Mouse (Mus musculus) cerebellum, adult 2 months (tissue): ENCODE measurements at regions not wholly inside any gene's neighbourhood (a gene's known extent, or its start where the extent isn't known, plus 50 kb on each side); places are given as distances from the start of the nearest gene placed in this dataset.

Experiments used
- CTCF ChIP-seq: fragments of 200-500 bp; IDR thresholded peaks from 2 replicates; pipeline ENCODE4 v1.5.1; 2011; ENCODE audit warnings: low read depth, mild to moderate bottlenecking, control low read depth, low read length, moderate library complexity, borderline replicate concordance; ENCODE audit not compliant: insufficient read depth
- POLR2A ChIP-seq: fragments of 200-500 bp; IDR thresholded peaks from 2 replicates; pipeline ENCODE4 v1.6.1; 2011; ENCODE audit warnings: low read length, control low read depth, borderline replicate concordance; ENCODE audit not compliant: insufficient read depth

DNA sequence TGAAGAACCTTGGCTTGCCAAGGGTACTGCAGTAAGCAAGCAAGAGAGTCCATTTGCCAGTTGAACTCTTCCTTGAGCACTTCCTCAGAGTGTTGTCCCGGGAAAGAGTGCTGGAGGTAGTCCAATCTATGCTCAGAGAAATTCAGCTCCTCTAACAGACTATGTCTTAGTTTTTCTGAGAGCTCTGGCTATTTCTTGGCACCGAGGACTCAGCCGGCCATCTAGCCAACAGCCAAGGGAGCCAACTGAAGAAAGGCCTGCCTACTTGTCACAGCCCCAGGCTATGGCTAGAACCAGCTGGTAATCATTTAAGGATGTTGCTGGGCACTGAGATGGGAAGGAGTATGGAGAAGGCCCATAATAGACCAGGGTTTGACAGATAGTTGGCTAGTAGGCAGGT, 70.8 kb upstream of the Pja1 start:
- TF ChIP-seq CTCF (no peak), POLR2A (no peak)
